Mouse (Mus musculus): ENCODE data around the gene Ccl17.
A peak's percentile ranks its signal among the peaks of the same experiment; 100 is the strongest.

The Ccl17 gene

GRCm38 (mm10) chr8:94810153-94810552 is at the start of gene Ccl17:
TSS of gene Ccl17 (plus strand) at chr8:94810453.
- DNase-seq (ENCODE audit: low read depth, low spot score): no peak

GRCm38 (mm10) chr8:94767035-94767434 is 43.2 kb upstream of the Ccl17 start:
- DNase-seq (ENCODE audit: low read depth, low spot score): no peak

- peak; percentile 49 for DNase-seq (ENCODE audit: low read depth, low spot score)
Observed at GRCm38 (mm10) chr8:94770945-94771344, 39.3 kb upstream of the Ccl17 start.

- DNase-seq (ENCODE audit: low read depth, low spot score): peak; percentile 93
Observed at GRCm38 (mm10) chr8:94771941-94772670, 38.1 kb upstream of the Ccl17 start, which contains the start of gene Cx3cl1. TSS of gene Cx3cl1 (plus strand) at chr8:94772009.

- DNase-seq (ENCODE audit: low read depth, low spot score): peak; percentile 84
Observed at GRCm38 (mm10) chr8:94773048-94773447, 37.2 kb upstream of the Ccl17 start.

- peak; percentile 97 for DNase-seq (ENCODE audit: low read depth, low spot score)
Observed at GRCm38 (mm10) chr8:94773700-94774171, 36.5 kb upstream of the Ccl17 start.

GRCm38 (mm10) chr8:94774601-94775000 is 35.7 kb upstream of the Ccl17 start:
- peak; percentile 73 for DNase-seq (ENCODE audit: low read depth, low spot score)

- no peak for DNase-seq (ENCODE audit: low read depth, low spot score)
Observed at GRCm38 (mm10) chr8:94776346-94776745, 33.9 kb upstream of the Ccl17 start.

GRCm38 (mm10) chr8:94778036-94778435 is 32.2 kb upstream of the Ccl17 start:
- DNase-seq (ENCODE audit: low read depth, low spot score): no peak

GRCm38 (mm10) chr8:94778473-94778872 is 31.8 kb upstream of the Ccl17 start:
- no peak for DNase-seq (ENCODE audit: low read depth, low spot score)

- no peak for DNase-seq (ENCODE audit: low read depth, low spot score)
Observed at GRCm38 (mm10) chr8:94778895-94779533, 31.2 kb upstream of the Ccl17 start.

- no peak for DNase-seq (ENCODE audit: low read depth, low spot score)
Observed at GRCm38 (mm10) chr8:94779534-94780294, 30.5 kb upstream of the Ccl17 start.

GRCm38 (mm10) chr8:94780491-94781154 is 29.6 kb upstream of the Ccl17 start:
- no peak for DNase-seq (ENCODE audit: low read depth, low spot score)

- DNase-seq (ENCODE audit: low read depth, low spot score): no peak
Observed at GRCm38 (mm10) chr8:94781155-94781837, 29.0 kb upstream of the Ccl17 start.

- peak; percentile 84 for DNase-seq (ENCODE audit: low read depth, low spot score)
Observed at GRCm38 (mm10) chr8:94781838-94782235, 28.4 kb upstream of the Ccl17 start.

- no peak for DNase-seq (ENCODE audit: low read depth, low spot score)
Observed at GRCm38 (mm10) chr8:94783890-94784289, 26.4 kb upstream of the Ccl17 start.

GRCm38 (mm10) chr8:94785247-94785985 is 24.8 kb upstream of the Ccl17 start:
- peak; percentile 50 for DNase-seq (ENCODE audit: low read depth, low spot score)

GRCm38 (mm10) chr8:94785995-94786595 is 24.2 kb upstream of the Ccl17 start:
- no peak for DNase-seq (ENCODE audit: low read depth, low spot score)

GRCm38 (mm10) chr8:94787524-94788501 is 22.4 kb upstream of the Ccl17 start:
- no peak for DNase-seq (ENCODE audit: low read depth, low spot score)
